Mouse (Mus musculus) midbrain, embryonic 14.5 days (tissue): ENCODE data around the gene Galns. TPM values are rescaled to one million over a fixed set of nuclear protein-coding genes. Genes with fewer than 3 reads are reported as not detected.

Experiments
- ATAC-seq: fragments of 200-750 bp; cut with Nextera tagmentation; 2 replicates; pipeline ENCODE4 v1.8.0; 2017; ENCODE audit warnings: moderate number of reproducible peaks, moderate library complexity; ENCODE audit not compliant: low FRiP score, low TSS enrichment
- DNase-seq: peaks from one replicate; pipeline ENCODE4 v3.0.0-alpha.2; 2015
- H3K27ac ChIP-seq: fragments of 300-500 bp; sonication (generic); replicated peaks from 2 replicates; pipeline ENCODE4 v1.5.1; 2014; ENCODE audit warnings: mild to moderate bottlenecking, low read depth, low read length, moderate library complexity
- H3K27me3 ChIP-seq: fragments of 300-500 bp; sonication (generic); 2 replicates; pipeline ENCODE4 v1.6.1; 2014; ENCODE audit warnings: low read length, control low read depth, mixed read lengths; ENCODE audit not compliant: control insufficient read depth, insufficient read depth
- H3K36me3 ChIP-seq: fragments of 300-500 bp; sonication (generic); 2 replicates; pipeline ENCODE4 v1.6.1; 2014; ENCODE audit warnings: low read length, control low read depth; ENCODE audit not compliant: control insufficient read depth, insufficient read depth
- H3K4me1 ChIP-seq: fragments of 300-500 bp; sonication (generic); 2 replicates; pipeline ENCODE4 v1.6.1; 2014; ENCODE audit warnings: mild to moderate bottlenecking, antibody characterized with exemption, low read length, control low read depth; ENCODE audit not compliant: control insufficient read depth, insufficient read depth
- H3K4me2 ChIP-seq: fragments of 300-500 bp; sonication (generic); 2 replicates; pipeline ENCODE4 v1.6.1; 2014; ENCODE audit warnings: mild to moderate bottlenecking, low read length, moderate library complexity
- H3K4me3 ChIP-seq: fragments of 300-500 bp; sonication (generic); replicated peaks from 2 replicates; pipeline ENCODE4 v1.5.1; 2014; ENCODE audit warnings: low read depth, low read length
- H3K9ac ChIP-seq: fragments of 300-500 bp; sonication (generic); replicated peaks from 2 replicates; pipeline ENCODE4 v1.6.1; 2014; ENCODE audit warnings: mild to moderate bottlenecking, low read length, moderate library complexity
- H3K9me3 ChIP-seq: fragments of 300-500 bp; sonication (generic); 2 replicates; pipeline ENCODE4 v1.6.1; 2016; ENCODE audit warnings: low read length, control low read depth, mixed read lengths; ENCODE audit not compliant: control insufficient read depth
- WGBS: fragments of 180-500 bp; shearing (Covaris S2); extraction: QIAGEN DNeasy Blood & Tissue Kit; methylation state at CpG from one replicate; pipeline ENCODE4 v1.1.7; 2014; 5-methylcytosine and 5-hydroxymethylcytosine counted together
- polyA plus RNA-seq: library from polyadenylated mRNA; unstranded; fragments of >200 nt; fragmentation: Nextera tagmentation; extraction: Ambion mirVana; gene quantifications from 2 replicates; pipeline ENCODE4 v1.2.1, GENCODE M21; 2014

The Galns gene
- polyA plus RNA-seq, 1 experiment from 2014 or later = 6.3 TPM

DNA sequence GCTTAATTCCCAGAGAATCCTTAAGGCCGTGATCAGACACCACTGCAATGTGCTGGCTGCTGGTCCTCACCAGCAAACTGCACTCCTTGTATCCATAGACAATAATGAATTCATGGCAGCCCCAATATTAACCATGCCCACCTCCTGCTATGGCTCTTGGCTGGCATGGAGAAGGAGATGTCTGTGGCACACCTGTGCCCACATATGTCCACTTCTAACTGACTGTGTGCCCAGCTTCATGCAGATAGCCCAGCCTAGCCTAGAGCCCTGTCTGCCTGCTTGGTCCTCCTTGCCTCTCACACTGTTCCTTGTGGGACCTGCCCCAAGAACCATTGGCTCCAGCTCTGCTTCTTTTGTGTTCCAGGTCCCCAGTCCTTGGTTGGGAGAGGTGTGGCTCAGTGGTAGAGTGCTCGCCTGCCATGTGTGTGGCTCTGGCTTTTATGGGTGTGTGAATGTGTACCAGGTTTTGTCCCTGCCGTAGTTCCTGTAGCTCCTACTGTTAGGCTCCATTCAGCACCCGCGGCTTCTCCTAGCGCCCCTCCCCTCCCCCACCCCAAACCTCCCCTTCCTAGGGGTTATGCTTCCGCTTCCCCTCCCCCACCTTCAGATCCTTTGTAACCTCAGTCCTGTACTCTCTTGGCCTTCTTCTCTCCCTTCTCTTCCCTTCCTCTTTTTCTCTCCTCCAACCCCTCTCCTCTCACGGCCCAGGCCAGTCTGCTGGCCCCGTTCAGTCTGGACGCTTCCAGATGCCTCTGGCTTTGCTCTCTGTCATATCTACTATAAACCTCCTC, 53.8 kb downstream of the Galns start:
- no peak overlapping the region for H3K9ac ChIP-seq
- H3K27ac ChIP-seq = no peak overlapping the region
- ATAC-seq (no peak), DNase-seq (no peak)
- H3K4me1 ChIP-seq = no peaks in the 10 kb centered on the region
- no peaks in the 10 kb centered on the region for H3K36me3 ChIP-seq
- 54% methylated on average over 10 of the region's 10 CpGs for WGBS
- H3K27me3 ChIP-seq = no peaks in the 10 kb centered on the region
- H3K4me3 ChIP-seq = no peak overlapping the region
- no peaks in the 10 kb centered on the region for H3K9me3 ChIP-seq
- no peak overlapping the region for H3K4me2 ChIP-seq

DNA sequence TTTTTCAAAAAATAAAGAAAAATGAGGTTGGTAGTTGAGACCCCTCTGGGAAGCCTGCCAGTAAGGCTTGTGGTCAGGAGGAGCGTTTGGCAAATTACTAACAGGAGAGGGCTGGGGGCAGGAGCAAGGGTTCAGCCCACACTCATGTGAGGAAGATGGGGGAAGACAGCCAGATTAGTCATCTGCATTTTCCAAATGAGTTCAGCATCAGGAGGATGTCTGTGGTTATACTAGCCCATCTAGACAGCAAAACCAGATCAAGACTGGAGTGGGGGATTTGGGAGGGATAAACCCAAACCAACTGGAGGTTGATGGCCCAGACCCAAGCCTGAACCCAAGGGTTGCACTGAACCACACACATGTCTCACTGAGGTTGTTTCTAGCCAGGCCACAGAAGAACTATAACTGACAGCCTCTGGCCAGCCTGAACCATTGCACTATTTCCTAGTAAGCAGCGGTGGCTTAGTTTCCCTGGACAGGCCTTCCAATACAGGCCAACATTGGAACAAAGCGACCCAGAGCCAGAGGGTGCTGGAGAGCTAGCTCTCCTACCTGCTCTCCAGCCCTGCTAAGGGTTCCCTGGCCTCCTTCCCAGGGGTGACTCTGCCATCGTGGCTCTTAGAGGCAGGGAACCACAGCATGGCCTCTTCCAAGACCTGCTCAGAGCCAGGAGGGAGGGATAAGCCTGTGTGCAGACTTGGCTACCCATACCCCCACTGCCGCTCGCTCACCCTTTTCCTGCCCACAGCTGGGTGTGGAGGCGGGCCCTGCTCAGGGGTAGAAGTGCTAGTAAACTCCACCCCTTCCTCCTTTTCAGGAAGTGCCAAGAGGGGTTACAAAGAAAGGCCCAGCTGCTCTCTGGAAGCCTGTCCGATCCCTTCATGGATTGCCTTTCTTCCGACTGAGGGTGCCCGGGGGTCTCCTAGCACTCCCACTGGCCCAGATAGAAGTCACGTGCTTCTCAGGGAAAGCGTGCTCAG, 54.9 kb downstream of the Galns start:
- H3K36me3 ChIP-seq = no peaks in the 10 kb centered on the region
- 63% methylated on average over 12 of the region's 12 CpGs for WGBS
- no peak overlapping the region for H3K27ac ChIP-seq
- ATAC-seq = no peak
- H3K9ac ChIP-seq = no peak overlapping the region
- no peaks in the 10 kb centered on the region for H3K9me3 ChIP-seq
- DNase-seq = no peak
- H3K4me2 ChIP-seq = no peak overlapping the region
- H3K27me3 ChIP-seq = peaks cover 6% of the 10 kb centered on the region
- no peak overlapping the region for H3K4me3 ChIP-seq
- peaks cover under 1% of the 10 kb centered on the region; the same call in 1 of the 2 replicates for H3K4me1 ChIP-seq

DNA sequence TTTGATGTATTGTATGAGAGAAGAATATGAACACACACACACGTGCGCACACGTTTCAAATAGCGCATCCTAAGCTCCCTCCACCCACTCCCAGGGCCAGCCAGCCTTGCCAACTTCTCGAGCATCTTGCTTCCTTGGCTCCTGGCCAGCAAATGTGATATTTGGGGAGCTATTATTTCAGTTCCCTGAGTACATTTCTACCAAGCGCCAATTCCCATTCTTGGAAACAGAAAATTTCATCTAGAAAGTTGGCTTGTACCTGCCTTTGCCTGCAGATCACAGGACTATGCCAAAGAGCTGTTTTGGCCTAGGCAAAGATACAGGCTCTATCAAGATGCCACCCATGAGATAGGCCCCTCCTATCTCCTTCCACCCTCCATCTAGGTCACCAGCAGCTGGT, 56.5 kb downstream of the Galns start:
- Histone ChIP-seq H3K4me2 (no peak overlapping the region), H3K27ac (no peak overlapping the region), H3K9ac (no peak overlapping the region), H3K9me3 (no peaks in the 10 kb centered on the region), H3K4me1 (peaks cover 7% of the 10 kb centered on the region; the same call in 1 of the 2 replicates), H3K27me3 (peaks cover 21% of the 10 kb centered on the region), H3K36me3 (no peaks in the 10 kb centered on the region), H3K4me3 (no peak overlapping the region)
- DNase-seq (no peak), ATAC-seq (no peak)
- 81% methylated on average over 6 of the region's 6 CpGs for WGBS

DNA sequence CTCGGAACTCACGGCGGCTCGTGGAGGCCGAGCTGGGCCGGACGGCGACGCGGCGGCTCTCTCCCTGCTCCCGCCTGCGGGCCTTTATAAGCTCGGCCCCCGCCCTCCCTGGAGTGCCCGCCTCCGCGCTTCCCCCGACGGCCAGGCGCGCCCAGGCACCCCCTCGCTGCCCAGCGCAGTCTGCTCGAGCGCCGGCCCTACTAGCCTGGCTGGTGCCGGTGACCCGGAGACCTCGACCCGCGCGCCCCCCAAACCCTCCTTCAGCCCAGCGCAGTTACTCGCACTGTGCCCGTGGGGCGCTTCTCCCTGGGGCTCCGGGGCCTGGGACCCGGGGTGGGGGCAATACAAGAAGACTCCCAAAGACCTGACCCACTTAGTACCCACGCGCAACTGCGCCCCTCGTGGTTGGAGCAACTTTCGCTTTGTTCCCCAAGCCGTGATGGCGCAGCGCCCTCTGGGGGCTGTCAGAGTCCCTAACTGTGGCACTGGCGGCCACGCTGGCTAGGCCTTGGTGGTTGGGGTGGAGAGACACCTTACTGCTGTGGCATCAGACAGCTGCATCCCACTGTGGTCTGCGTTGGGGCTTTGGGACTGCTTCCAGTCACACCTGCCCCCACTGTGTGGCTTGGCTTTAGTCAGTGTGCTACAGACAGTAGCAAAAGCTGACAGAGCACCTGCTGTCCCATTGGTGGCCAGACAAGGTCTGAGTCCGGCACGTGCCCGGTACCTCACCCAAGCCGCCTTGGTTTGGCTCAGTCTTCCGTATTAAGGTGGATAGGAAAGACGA, 59.8 kb downstream of the Galns start, which contains the start of gene Piezo1:
TSS of gene Piezo1 (minus strand) at position 65 of the 787 bp plus-strand sequence.
- Histone ChIP-seq H3K4me1 (peaks cover 7% of the 10 kb centered on the region; the same call in 1 of the 2 replicates), H3K27me3 (peaks cover 26% of the 10 kb centered on the region), H3K9ac (peak within 1 kb of the TSS; percentile 49), H3K9me3 (no peaks in the 10 kb centered on the region), H3K36me3 (no peaks in the 10 kb centered on the region), H3K27ac (no peak within 1 kb of the TSS), H3K4me3 (peak within 1 kb of the TSS; percentile 45), H3K4me2 (peak within 1 kb of the TSS; percentile 80)
- 11% methylated on average over 56 of the region's 56 CpGs for WGBS
- DNase-seq (peak; percentile 71), ATAC-seq (no peak)

DNA sequence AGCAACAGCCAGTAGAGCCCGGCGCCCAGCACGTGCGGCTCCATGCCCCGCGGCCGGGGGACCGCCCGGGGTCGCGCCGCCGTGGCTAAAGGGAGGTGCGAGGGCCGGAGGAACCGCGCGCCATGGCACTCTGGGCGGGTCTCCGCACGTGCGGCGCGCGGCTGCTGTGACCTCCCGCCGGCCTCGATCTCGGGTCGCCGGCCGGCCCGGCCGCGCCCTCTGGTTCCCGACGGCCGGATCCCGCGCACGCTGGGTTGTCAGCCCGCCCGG, 60.3 kb downstream of the Galns start:
- H3K4me1 ChIP-seq = peaks cover 7% of the 10 kb centered on the region; the same call in 1 of the 2 replicates
- H3K27me3 ChIP-seq = peaks cover 26% of the 10 kb centered on the region
- no peak overlapping the region for H3K27ac ChIP-seq
- H3K36me3 ChIP-seq = no peaks in the 10 kb centered on the region
- ATAC-seq (no peak), DNase-seq (no peak)
- WGBS = under 1% methylated on average over 43 of the region's 43 CpGs
- peak overlapping the region; percentile 80 for H3K4me2 ChIP-seq
- peak overlapping the region; percentile 45 for H3K4me3 ChIP-seq
- no peaks in the 10 kb centered on the region for H3K9me3 ChIP-seq
- peak overlapping the region; percentile 49 for H3K9ac ChIP-seq

DNA sequence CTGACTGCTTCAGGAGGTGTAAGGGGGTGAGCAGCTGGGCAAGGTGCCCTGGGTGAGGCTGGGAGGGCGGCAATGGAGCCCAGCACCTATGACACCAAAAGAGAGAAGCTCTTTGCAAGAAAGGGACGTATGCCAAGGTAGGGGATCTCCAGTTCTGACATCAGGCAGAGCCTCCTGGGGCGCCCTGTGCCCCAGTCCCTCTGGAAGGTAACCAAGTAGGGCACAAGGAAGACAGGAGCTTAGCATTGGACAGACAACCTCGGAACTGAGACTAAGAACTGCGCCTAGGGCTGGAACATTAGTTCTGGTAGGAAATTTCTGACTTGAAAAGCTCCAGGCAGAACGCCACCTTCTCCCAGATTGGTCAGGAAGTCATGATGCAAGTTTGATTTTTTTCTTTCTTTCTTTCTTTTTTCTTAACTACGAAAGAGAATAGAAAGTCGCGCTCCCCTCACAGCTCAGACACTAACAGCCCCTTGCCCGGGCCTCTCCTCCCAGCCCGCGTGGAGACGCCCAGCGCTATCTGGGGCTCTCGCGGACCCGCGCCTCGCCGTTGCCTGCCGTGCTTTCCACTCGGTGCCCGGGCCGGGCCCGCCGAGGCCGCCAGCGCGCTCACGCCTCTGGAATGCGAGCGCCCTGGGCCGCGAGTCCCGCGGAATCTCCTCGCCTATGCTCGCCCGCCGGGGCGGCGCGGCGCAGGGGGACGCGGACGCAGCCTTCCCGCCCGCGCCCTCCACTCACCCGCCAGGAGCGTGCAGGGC, 60.8 kb downstream of the Galns start:
- DNase-seq = peak; percentile 62
- ATAC-seq = no peak

DNA sequence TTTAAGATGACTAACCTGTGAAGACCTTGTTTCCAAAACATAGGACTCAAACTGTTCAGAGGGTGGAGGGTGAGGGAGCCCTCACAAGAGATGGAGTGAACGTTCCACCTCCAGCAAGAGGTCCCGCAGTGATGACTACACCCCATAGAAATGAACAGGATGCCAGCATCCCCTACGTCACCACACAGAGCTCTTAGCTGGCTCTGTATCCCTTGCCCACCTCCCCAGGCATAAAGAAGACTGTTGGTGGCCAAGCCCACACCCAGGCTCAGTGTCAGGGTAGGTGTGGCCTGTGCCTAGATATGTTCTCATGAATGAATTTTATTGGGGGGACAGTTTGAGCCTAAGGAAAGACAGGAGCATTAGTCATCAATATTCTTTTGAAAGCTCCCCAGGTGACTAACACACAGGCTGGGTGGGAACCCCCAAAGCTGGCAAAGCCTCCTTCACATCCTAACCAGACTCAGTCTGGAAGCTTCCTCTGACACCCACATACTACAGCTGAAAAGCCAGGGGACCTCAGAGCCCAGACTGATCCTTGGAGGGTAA, 62.3 kb downstream of the Galns start:
- no peaks in the 10 kb centered on the region for H3K36me3 ChIP-seq
- H3K27ac ChIP-seq = no peak overlapping the region
- H3K9ac ChIP-seq = no peak overlapping the region
- DNase-seq = no peak
- no peak overlapping the region for H3K4me2 ChIP-seq
- no peaks in the 10 kb centered on the region for H3K9me3 ChIP-seq
- peaks cover 7% of the 10 kb centered on the region; the same call in 1 of the 2 replicates for H3K4me1 ChIP-seq
- peaks cover 26% of the 10 kb centered on the region for H3K27me3 ChIP-seq
- 85% methylated on average over 3 of the region's 3 CpGs for WGBS
- no peak for ATAC-seq
- no peak overlapping the region for H3K4me3 ChIP-seq

More for the DNA sequence above, 60.8 kb downstream of the Galns start:
- peak overlapping the region; percentile 49 for H3K9ac ChIP-seq
- 4% methylated on average over 50 of the region's 52 CpGs for WGBS
- H3K27me3 ChIP-seq = peaks cover 26% of the 10 kb centered on the region
- peak overlapping the region; percentile 80 for H3K4me2 ChIP-seq
- H3K36me3 ChIP-seq = no peaks in the 10 kb centered on the region
- H3K4me1 ChIP-seq = peaks cover 7% of the 10 kb centered on the region; the same call in 1 of the 2 replicates
- peak overlapping the region; percentile 45 for H3K4me3 ChIP-seq
- H3K9me3 ChIP-seq = no peaks in the 10 kb centered on the region
- no peak overlapping the region for H3K27ac ChIP-seq
